Mouse (Mus musculus): ENCODE results near the gene Paqr6.

The Paqr6 gene

DNA sequence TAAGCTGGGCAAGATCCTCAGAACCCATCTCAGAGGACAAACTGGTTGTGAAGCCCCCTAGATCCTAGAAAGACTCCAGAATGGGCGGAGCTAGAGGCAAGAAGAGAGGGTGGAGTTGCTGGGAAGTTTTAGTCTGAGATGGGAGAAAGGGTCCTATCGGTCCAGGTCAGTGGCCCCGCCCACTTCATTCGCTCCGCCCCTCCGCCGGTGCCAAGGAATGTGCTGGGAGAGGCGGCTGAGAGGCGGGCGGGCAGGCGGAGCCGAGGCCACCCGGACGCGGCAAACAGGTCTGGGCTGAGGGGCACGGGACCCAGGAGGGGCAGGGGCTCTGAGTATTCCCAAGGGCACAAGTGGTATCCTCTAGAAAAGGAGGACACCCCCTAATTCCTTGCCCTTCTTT lies at the start of gene Paqr6:
Gene Paqr6 (plus strand): TSS at position 248 of the 400 bp plus-strand sequence.
- DNase-seq: no peak

- DNase-seq: peak; percentile 44
Measured at GRCm38 (mm10) chr3:88324951-88325405, 39.4 kb upstream of the Paqr6 start, which contains the start of gene Glmp. Gene Glmp, plus strand, starts transcription at chr3:88325023.

DNA sequence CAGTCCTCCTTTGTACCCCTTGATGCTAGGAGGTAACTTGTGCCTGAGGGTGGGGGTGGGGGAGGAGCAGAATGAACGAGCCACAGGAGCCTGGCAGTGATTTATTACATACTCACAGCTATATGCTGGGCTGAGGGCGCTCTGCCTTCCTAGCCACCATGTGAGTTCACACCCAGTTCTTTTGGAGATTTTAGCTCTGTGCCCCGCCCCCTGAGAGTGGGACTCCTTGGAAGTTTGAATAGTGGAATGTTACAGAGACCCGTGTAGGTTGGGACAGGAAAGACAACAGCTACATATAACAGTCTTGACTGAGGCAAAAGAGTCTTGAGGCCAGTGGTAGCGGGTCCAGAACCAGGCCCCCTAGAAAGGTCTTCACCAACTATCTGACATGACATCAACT lies 35.4 kb upstream of the Paqr6 start:
- no peak for DNase-seq

GRCm38 (mm10) chr3:88331282-88331681 lies 33.1 kb upstream of the Paqr6 start:
- DNase-seq: no peak

GRCm38 (mm10) chr3:88334029-88334658 lies 30.2 kb upstream of the Paqr6 start:
- DNase-seq: no peak

- no peak for DNase-seq
Measured at GRCm38 (mm10) chr3:88334902-88335435, 29.4 kb upstream of the Paqr6 start.

DNA sequence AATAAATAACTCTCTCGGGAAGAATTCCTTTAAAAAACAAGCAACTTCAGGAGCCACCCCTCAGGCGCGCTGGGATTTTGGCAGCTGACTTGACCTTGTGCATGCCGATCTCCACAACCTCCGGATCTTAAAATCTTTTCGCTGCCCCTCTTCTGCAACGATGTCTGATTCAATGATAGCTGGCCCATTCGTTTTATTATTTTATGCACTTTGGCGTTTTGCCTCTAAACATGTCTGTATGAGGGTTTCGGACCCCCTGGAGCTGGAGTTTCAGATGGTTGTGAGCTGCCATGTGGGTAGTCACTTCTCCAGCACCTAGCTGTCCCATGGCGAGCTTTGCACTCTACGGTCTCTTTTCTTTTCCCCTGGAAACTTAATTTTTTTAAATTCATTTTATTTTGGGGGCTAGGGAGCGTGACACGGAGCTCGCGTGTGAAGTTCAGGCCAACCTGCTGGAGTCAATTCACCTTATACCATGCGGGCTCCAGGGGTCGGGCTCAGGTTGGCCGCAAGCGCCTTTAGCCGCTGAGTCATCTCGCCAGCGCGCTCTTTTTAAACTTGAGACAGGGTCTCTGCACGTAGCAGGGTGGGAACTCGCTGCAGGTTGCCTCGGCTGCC lies 28.8 kb upstream of the Paqr6 start:
- DNase-seq: no peak

DNA sequence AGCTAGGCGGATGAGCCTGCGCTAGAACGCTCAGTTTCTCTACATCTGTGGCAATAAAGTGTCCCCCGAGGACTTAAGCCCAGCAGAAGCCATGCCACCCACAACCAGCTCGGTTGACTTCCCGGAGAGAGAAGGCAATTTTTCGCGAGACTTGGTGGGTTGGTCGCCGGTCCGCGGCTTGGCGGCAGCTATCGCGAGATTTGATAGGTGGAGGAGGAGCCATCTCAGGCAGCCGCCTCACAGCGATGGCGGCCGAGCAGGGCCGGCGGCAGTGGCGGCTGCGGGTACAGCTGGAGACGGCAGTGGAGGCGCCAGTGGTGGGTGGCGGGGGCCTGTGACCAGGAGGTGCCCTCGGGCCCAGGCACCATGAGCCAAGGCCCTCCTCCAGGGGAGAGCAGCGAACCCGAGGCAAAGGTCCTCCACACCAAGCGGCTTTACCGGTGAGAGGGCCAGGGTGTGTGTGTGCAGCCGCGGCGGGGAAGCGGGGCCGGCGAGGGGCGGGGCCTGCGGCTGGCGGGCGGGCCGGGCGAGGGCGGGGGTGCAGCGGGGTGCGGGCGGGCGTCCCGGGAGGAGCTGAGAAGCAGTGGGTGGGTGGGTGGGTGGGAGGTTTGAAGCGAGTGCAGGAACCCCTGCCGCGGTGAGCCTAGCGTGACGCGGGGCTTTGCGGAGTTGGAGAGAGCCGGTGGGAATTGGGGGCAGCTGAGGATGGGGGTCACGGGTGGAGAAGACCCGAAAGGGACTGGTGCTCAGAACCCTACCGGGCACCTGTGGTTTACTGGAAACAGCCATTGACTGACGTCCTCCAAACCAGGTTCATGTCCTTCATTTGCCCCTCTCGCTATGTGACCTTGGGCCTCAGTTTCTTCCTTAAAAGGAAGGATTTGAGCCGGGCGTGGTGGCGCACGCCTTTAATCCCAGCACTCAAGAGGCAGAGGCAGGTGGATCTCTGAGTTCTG lies 28.0 kb upstream of the Paqr6 start, which contains the start of the genes Tmem79 and Smg5:
Gene Tmem79 (minus strand): TSS at position 91 of the 956 bp plus-strand sequence.
Gene Smg5 (plus strand): TSS at position 203 of the 956 bp plus-strand sequence.
- peak; percentile 96 for DNase-seq

- DNase-seq: no peak
Measured at GRCm38 (mm10) chr3:88337367-88338020, 26.9 kb upstream of the Paqr6 start.

DNA sequence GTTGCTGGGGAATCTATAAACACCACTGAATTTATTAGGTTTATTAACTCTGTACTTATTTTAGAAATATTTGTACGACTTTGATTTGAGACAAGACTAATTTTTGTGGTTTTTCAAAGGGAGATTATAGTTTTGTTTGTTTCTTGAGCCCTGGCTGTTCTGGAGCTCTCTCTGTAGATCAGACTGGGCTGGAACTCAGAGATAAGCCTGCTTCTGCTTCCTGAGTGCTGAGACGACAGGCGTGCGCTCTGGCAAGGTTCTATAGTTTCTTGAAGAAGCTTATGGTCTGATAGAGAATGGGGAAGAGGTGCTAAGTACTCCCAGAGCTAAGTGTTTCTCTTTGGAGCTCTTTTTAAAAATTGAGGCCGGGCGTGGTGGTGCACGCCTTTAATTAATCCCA lies 26.1 kb upstream of the Paqr6 start:
- no peak for DNase-seq

GRCm38 (mm10) chr3:88339006-88339405 lies 25.4 kb upstream of the Paqr6 start:
- DNase-seq: no peak

- DNase-seq: no peak
Measured at GRCm38 (mm10) chr3:88350732-88351131, 13.7 kb upstream of the Paqr6 start.

DNA sequence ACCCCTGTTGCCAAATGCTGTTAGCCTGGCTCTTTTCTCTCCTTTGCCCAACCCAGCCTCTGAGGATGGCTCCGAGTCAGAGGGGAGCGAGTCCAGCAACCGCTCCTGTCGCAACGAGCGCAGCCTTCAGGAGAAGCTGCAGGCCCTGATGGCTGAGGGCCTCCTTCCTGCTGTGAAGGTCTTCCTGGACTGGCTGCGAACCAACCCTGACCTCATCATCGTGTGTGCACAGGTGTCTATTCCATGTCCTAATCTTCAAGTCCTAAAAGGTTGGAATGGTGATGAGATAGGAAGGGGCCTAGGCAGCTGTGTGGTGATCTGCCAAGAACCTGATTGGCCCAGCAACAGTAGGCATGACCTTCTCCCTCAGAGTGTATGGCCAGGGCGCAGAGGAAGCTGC lies 11.5 kb upstream of the Paqr6 start:
- no peak for DNase-seq

- no peak for DNase-seq
Measured at GRCm38 (mm10) chr3:88354396-88355165, 9.8 kb upstream of the Paqr6 start.

- no peak for DNase-seq
Measured at GRCm38 (mm10) chr3:88359584-88359983, 4.8 kb upstream of the Paqr6 start.

DNA sequence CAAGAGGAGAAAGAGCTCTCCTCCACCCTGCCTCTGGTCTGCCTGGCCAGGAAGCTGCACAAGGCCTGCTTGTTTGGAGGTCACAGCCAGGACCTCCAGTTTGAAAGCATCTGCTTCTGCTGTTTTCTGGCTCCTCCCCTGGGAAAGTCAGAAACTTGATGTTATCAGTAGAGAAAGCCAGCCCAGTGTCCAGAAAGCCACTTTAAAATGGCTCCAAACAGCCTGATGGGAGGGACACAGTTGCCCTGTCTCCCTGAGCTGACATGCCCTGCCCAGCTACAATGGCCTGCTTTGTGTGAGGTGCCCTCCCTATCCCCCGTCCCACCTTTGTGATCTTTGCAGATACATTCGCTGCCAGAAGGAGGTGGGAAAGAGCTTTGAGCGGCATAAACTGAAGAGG lies 4.4 kb upstream of the Paqr6 start:
- DNase-seq: no peak

- no peak for DNase-seq
Measured at GRCm38 (mm10) chr3:88361096-88361495, 3.3 kb upstream of the Paqr6 start.

DNA sequence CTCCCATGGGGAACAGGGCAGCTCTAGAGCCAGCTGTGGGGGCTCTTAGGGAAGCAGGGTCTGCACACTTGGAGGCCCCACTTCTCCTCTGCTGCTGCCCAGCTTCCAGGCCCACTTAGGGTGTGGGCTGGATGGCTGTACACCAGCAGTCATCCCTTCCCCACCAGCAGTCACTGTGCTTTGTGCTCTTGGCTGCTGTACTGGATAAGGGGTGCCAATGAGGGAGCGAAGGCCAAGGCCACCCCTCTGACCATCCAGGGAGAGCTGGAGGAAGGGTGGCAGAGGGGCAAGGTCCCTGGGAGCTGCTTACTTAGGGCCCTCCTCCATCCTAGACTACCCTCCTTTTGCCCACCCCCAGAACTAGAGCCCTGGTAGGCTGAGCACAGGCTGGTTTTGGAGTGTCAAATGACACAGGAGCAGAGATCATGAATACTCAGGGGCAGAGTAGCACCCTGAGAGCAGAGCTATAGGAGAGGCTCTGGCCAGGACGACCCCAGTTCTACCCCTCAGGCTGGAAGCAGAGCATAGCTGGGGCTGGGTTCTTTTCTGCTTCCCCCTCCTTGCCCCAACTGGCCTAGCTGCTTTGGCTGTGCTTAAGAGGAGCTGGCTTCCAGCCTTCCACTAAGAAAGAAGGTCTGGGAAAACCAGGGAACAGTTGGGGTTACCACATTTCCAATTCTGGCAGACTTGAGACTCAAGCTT lies 2.6 kb upstream of the Paqr6 start:
- DNase-seq: no peak

GRCm38 (mm10) chr3:88363700-88364099 lies 684 bp upstream of the Paqr6 start:
- no peak for DNase-seq

DNA sequence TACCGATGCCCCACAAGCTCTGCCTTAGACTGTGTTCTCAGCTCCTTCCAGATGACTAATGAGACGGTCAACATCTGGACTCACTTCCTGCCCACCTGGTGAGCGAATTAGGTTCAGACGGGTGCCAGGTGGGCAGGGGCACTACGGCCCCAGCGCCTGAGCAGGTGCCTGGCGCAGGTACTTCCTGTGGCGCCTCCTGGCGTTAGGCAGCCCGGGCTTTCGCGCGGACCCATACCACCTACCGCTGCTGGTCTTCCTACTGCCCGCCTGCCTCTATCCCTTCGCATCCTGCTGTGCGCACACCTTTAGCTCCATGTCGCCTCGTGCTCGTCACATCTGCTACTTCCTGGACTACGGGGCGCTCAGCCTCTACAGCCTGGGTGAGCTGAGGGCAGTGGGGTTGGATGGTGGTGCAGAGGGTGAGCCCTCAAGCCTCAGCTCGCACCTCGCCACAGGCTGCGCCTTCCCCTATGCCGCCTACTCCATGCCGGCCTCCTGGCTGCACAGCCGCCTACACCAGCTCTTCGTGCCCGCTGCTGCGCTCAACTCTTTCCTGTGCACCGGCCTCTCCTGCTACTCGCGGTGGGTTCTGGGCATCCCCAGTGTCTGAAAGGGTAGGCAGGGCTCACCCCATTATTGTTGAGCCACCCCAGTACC lies 1.4 kb downstream of the Paqr6 start:
- no peak for DNase-seq
